Mouse (Mus musculus) forebrain, embryonic 12.5 days (tissue): ENCODE results near the gene Usp24. TPM values are rescaled to one million over a fixed set of nuclear protein-coding genes. Genes with fewer than 3 reads are reported as not detected.

Experiments
- ATAC-seq: fragments of 200-750 bp; cut with Nextera tagmentation; 2 replicates; pipeline ENCODE4 v1.8.0; 2017; ENCODE audit warnings: moderate TSS enrichment; ENCODE audit not compliant: low FRiP score
- H3K27ac ChIP-seq: fragments of 300-500 bp; sonication (generic); 2 replicates; pipeline ENCODE4 v1.5.1; 2016; ENCODE audit warnings: mild to moderate bottlenecking
- H3K27me3 ChIP-seq: fragments of 300-500 bp; sonication (generic); 2 replicates; pipeline ENCODE4 v1.6.1; 2016; ENCODE audit warnings: mild to moderate bottlenecking
- H3K36me3 ChIP-seq: fragments of 300-500 bp; sonication (generic); replicated peaks from 2 replicates; pipeline ENCODE4 v1.6.1; 2016; ENCODE audit warnings: mild to moderate bottlenecking
- H3K4me1 ChIP-seq: fragments of 300-500 bp; sonication (generic); 2 replicates; pipeline ENCODE4 v1.6.1; 2016
- H3K4me2 ChIP-seq: fragments of 300-500 bp; sonication (generic); 2 replicates; pipeline ENCODE4 v1.6.1; 2016; ENCODE audit warnings: mild to moderate bottlenecking, moderate library complexity
- H3K4me3 ChIP-seq: fragments of 300-500 bp; sonication (generic); replicated peaks from 2 replicates; pipeline ENCODE4 v1.5.1; 2016; ENCODE audit warnings: mild to moderate bottlenecking
- H3K9ac ChIP-seq: fragments of 300-500 bp; sonication (generic); 2 replicates; pipeline ENCODE4 v1.6.1; 2016; ENCODE audit warnings: mild to moderate bottlenecking
- H3K9me3 ChIP-seq: fragments of 300-500 bp; sonication (generic); 2 replicates; pipeline ENCODE4 v1.6.1; 2016
- WGBS: fragments of 180-500 bp; shearing (Covaris S2); methylation state at CpG from one replicate; pipeline ENCODE4 v1.1.7; 2016; 5-methylcytosine and 5-hydroxymethylcytosine counted together
- polyA plus RNA-seq: library from polyadenylated mRNA; unstranded; fragments of >200 nt; fragmentation: Nextera tagmentation; extraction: Ambion mirVana; gene quantifications from 2 replicates; pipeline ENCODE4 v1.2.1, GENCODE M21; 2016

The Usp24 gene
- polyA plus RNA-seq, 1 experiment from 2014 or later: 13.7 TPM

DNA sequence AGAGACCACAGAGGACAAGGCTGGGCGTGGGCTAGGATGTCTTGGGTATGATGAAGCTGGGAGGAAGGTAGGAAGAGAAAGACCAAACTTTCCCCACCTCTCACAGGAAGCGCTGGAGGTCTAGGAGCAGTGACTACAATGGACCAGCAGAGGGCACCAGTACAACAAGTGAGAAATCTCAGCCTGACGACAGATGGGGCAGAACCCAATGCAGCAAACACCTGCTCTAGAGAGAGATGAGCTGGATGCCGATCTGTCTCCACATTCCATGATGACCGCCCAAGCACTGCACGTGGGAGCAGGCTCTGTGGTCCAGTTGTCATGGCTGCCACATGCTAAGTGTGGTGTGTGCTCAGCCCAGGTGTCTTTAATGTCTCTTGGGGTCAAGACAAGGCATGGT, 158.2 kb downstream of the Usp24 start:
- peak; percentile 81 for ATAC-seq
- 3% methylated on average over 6 of the region's 6 CpGs for WGBS
- peaks cover 2% of the 10 kb centered on the region; the same call in 1 of the 2 replicates for H3K4me1 ChIP-seq
- H3K4me3 ChIP-seq: no peak overlapping the region
- no peak overlapping the region for H3K27ac ChIP-seq
- H3K36me3 ChIP-seq: no peaks in the 10 kb centered on the region
- H3K9ac ChIP-seq: no peak overlapping the region
- H3K9me3 ChIP-seq: no peaks in the 10 kb centered on the region
- no peak overlapping the region for H3K4me2 ChIP-seq
- 0 out of 2 replicates have a peak, but pooled peaks cover 3% of the 10 kb centered on the region for H3K27me3 ChIP-seq

DNA sequence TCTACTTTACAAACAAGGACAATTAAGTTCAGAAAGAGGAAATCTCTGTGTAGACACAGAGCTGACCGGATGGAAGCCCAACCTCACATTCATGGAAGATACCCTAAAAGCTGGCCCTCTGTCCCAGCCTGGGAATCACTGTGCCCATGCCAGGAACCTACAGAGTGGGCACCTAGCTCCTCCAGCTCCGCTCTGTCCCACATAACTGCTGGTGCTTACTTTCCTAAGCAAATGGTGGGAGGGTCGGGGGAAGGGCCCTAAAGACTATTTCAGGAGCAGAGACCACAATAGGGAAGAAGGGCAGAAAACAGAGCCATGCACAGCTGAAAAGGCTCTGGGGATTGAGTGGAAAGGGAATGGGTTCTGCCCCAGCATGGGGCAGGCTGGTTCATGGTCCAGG, 164.5 kb downstream of the Usp24 start:
- WGBS: 70% methylated on average over 3 of the region's 3 CpGs
- no peak overlapping the region for H3K9ac ChIP-seq
- no peak for ATAC-seq
- no peak overlapping the region for H3K27ac ChIP-seq
- H3K4me2 ChIP-seq: no peak overlapping the region
- peaks cover 5% of the 10 kb centered on the region; the same call in 1 of the 2 replicates for H3K4me1 ChIP-seq
- H3K27me3 ChIP-seq: no peaks in the 10 kb centered on the region
- H3K9me3 ChIP-seq: no peaks in the 10 kb centered on the region
- H3K4me3 ChIP-seq: no peak overlapping the region
- no peaks in the 10 kb centered on the region for H3K36me3 ChIP-seq

DNA sequence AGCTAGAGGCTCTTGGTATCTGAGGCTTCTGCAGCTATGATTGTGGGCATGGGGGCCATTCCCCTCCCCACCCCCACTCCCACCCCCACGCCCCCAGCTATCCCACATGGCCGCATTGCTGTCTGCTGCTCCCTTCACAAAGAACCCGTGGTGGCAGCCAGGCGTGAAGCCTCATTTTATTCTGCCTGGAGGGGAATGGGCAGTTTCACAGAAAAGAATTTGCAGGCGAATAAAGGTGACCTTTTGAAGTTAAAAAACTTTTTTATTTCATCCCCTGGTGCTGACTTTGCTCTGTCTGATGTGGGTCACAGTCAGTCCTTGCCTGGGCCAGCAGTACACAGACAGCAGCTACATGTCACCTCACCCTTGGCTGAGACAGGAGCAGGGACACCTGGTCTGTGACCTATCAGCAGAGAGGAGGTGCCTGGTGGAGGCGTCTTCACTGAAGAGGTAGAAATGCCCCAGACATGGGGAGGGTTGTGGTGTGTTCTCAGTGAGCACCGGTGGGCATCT, 167.3 kb downstream of the Usp24 start:
- peaks cover 5% of the 10 kb centered on the region; the same call in 1 of the 2 replicates for H3K4me1 ChIP-seq
- no peak for ATAC-seq
- no peaks in the 10 kb centered on the region for H3K27me3 ChIP-seq
- no peaks in the 10 kb centered on the region for H3K9me3 ChIP-seq
- H3K9ac ChIP-seq: no peak overlapping the region
- H3K4me2 ChIP-seq: no peak overlapping the region
- H3K4me3 ChIP-seq: no peak overlapping the region
- H3K36me3 ChIP-seq: no peaks in the 10 kb centered on the region
- 36% methylated on average over 7 of the region's 7 CpGs for WGBS
- no peak overlapping the region for H3K27ac ChIP-seq

DNA sequence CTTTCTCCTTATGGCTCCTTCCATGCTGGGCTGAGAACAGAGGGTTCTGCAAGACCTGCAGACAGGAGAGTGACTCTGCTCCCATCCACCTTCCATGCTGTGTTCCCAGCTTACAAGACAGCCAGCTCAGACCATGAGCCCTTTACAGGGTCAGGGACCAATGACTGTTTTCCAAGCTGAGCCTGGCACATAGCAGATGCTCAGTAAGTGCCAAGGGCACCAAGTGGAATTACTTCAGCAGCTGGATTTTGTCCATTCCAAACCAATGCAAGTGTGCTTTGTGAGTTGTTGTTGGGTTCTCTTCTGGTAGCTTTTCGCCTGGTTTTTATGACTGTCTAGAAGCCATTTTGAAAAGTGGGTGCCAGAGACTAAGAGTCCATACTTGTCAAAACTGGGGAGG, 167.8 kb downstream of the Usp24 start:
- 88% methylated on average over 1 of the region's 1 CpGs for WGBS
- Histone ChIP-seq H3K4me1 (peaks cover 5% of the 10 kb centered on the region; the same call in 1 of the 2 replicates), H3K4me3 (no peak overlapping the region), H3K27me3 (no peaks in the 10 kb centered on the region), H3K9ac (no peak overlapping the region), H3K27ac (no peak overlapping the region), H3K9me3 (no peaks in the 10 kb centered on the region), H3K36me3 (no peaks in the 10 kb centered on the region), H3K4me2 (no peak overlapping the region)
- no peak for ATAC-seq

DNA sequence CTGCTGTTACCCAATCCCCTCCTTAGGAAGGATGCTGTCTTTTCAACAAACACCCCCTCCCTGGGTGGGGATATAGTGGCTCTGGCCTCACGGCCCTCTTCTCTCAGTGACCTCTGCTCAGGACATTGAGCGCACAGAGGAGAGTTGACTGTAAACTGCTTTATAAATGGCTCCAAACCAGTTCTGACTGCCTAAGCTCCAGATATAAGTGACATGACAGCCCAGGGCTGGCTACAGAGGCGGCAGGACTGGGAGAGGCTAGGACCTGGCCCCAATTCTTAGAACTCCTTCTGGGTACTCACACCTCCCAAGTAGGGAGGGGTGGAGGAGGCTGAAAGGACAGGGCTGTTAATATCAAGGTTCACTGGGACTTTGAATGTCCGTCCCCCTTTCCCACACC, 174.6 kb downstream of the Usp24 start:
- Histone ChIP-seq H3K36me3 (no peaks in the 10 kb centered on the region), H3K4me3 (no peak overlapping the region), H3K9ac (no peak overlapping the region), H3K4me2 (no peak overlapping the region), H3K27ac (no peak overlapping the region), H3K27me3 (no peaks in the 10 kb centered on the region), H3K4me1 (peaks cover 6% of the 10 kb centered on the region; the same call in 1 of the 2 replicates), H3K9me3 (no peaks in the 10 kb centered on the region)
- no peak for ATAC-seq
- WGBS: 57% methylated on average over 4 of the region's 4 CpGs

Other genes with a start within 250 kb of the Usp24 start
- 3.5 and 4.9 TPM in 2 replicates for gene Pcsk9, start 148.1 kb downstream of the Usp24 start, polyA plus RNA-seq
- not detected in 2 replicates for gene Bsnd, start 176.1 kb downstream of the Usp24 start, polyA plus RNA-seq
- 6.4 and 9.8 TPM in 2 replicates for gene Dhcr24, start 244.8 kb downstream of the Usp24 start, polyA plus RNA-seq